Mouse (Mus musculus) cerebellum, adult 18-20 months (tissue): ENCODE measurements around the gene Rrp8.

ENCODE experiments used
- DNase-seq, 2 experiments: peaks; one replicate each; pipeline ENCODE4 v3.0.0; 2021

Gene Rrp8

GRCm38 (mm10) chr7:105736911-105737521 is at the start of gene Rrp8:
Rrp8 (minus strand) TSS chr7:105737385.
- peak; percentile 36 to 54 for DNase-seq

DNA sequence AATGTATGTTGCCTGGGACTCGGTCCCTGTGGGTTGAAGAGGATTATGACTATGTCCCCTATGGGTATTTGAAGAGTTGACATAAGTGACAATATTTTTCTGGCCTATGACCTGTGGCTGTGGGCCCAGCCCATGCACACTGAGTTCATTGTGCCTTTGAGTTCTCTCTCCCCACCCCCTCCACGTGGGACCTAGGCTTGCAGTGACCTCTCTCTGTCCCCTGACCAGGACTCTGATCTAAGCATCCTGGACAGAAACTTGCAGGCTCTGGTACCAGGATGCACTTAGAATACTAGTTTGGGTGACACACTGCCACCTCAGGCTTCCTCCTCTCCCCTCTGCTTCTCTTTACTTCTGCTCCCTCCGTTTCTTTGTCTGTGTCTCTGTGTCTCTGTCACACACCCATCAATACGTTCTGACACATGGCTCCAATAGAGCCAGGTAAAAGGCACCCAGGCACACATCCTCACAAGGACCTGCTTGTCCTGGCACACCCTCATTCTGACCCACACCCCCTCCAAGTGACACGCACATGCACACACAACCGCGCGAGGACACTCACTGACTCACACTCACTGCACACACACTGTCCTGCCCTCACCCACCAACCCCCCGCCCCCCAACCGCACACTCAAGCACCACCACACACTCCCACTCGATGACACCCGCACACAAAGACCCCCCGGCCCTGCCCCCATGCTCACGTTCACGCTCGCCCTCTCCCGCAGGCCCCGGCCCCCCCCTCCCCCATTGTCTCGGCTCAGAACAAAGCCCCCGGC is 49.5 kb upstream of the Rrp8 start:
- DNase-seq = no peak

GRCm38 (mm10) chr7:105784556-105784955 is 47.4 kb upstream of the Rrp8 start:
- no peak for DNase-seq

GRCm38 (mm10) chr7:105783861-105784260 is 46.7 kb upstream of the Rrp8 start:
- no peak for DNase-seq

DNA sequence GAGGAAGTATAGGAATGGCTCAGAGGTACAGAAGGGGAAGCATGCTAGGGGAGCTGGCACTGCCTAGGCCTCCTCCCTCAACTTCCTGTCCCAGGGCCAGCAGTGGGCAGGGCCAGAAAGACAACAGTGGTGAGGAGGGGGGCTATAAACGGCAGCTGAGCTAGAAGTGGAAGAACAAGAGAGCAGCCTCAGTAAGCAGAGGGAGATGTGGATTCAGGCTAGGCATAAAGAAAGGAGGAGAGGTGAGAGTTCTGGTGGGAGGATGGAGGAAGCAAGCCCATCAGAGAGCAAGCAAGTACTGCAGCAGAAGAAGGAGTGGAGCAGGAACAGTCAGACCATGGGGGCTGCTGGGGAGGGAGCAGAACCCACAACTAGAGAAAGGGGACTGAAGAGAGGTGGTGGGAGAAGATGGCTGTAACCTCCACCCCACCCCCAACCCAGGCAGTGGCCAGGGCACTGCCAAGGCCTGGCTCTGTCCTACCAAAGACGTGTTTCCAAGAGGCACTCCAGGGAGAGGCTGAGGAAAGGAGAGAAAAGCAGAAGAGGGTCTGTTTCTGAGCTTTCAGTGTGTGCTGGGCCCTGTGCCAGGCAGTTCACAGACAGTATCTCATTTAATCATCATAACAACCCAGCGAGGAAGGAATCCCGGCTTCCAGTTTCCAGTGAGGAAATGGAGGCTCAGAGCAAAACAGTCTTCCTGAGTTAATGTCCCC is 41.5 kb upstream of the Rrp8 start:
- no peak for DNase-seq

GRCm38 (mm10) chr7:105777797-105778552 is 40.8 kb upstream of the Rrp8 start:
- DNase-seq = no peak

- no peak for DNase-seq
Observed at GRCm38 (mm10) chr7:105777316-105777715, 40.1 kb upstream of the Rrp8 start.

DNA sequence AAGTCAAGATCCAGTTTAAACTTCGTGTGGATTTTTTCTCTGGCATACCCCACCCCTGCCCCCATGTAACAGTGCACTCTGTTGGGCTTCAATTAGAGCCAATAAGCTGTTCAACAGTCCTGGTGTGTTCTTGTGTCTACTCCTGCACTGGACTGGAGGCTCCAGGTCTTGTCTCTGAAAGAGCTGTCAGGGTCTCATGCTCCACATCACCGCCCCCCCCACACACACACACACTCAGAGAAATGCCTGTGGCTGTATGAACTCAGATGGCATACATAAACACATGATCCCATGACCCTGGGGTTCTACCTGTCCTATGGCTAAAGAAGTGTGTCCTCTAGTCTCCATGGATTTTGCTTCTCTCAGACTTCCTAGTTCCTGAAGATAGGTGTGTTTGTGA is 38.8 kb upstream of the Rrp8 start:
- no peak for DNase-seq

DNA sequence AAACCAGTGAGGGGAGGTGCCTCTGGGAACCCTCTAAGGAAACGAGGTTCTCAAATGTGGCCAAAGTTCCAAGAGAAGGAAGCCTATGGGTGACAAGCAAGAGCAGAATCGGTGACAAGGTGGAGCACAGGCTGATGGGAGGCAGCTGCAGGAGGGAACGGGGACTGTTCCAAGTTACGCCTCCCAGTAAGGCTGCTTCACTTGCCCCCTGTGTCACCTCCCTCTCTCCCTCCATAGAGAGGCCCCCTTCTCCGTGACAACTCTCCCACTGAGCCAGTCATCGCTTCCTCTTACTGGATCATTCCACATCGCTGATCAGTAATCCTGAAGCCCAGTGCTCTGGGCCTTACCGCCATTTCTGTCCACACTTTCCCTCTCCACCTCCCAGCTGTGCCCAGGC is 37.5 kb upstream of the Rrp8 start:
- DNase-seq = no peak

DNA sequence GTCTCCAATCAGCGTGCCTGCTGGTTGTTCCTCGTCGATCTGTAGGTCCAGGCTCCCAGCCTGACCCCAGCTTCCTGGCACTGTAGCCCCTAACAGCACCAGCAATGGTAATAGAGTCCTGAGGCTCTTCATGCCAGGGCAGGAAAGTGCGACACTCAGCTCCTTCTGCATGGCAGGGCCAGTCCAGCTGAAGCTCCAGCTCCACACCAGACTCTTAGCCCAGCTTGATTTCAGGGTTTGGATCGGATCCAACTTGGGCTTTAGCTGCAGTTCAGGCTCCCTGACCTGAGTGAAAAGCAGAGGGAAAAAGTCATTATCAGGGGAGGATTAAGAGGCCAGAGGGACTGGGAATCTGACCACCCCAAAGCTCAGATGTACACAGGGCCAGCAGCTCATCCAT is 35.9 kb upstream of the Rrp8 start:
- DNase-seq = no peak

- DNase-seq = no peak
Observed at GRCm38 (mm10) chr7:105772331-105772730, 35.1 kb upstream of the Rrp8 start.

DNA sequence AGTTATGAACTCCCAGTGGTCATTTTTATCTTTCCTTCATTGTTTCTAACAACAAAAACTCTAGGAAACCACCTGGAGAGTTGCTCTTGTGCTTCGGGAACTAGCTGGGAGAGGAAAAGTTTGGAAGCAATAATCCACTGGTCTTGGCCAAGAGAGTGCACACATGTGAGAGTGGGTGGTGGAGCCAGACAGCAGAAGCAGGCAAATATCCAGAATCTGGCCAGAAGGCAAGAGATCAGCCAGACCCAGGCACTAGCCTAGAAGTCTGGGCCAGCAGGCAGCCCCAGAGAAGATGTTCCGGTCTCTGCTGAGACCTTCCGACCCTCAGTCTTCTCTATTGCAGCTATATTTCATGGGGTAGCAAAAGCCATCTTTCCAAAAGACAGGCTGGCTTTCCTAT is 32.8 kb upstream of the Rrp8 start:
- DNase-seq = no peak

- DNase-seq = no peak
Observed at GRCm38 (mm10) chr7:105767729-105768165, 30.6 kb upstream of the Rrp8 start.

DNA sequence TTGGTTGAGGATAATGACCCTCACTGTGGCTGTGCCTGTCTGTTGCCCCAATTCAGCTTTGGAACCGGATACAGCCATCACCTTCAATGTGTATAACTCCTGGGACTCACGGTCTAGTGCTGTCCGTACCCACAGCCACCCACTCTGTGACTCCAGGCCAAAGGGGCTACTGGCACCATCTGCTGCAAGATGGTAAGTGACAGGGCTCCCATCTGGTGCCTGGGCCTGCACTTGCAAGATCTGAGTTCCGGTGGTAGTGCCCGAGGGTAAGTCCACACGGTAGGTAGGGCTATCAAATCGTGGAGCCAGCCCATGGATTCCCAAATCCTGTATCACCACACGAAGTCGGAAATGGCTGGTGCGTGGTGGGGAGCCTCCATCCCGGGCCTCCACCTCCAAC is 27.1 kb upstream of the Rrp8 start:
- DNase-seq = no peak

- no peak for DNase-seq
Observed at GRCm38 (mm10) chr7:105762517-105763270, 25.5 kb upstream of the Rrp8 start.

- no peak for DNase-seq
Observed at GRCm38 (mm10) chr7:105761813-105762484, 24.8 kb upstream of the Rrp8 start.

DNA sequence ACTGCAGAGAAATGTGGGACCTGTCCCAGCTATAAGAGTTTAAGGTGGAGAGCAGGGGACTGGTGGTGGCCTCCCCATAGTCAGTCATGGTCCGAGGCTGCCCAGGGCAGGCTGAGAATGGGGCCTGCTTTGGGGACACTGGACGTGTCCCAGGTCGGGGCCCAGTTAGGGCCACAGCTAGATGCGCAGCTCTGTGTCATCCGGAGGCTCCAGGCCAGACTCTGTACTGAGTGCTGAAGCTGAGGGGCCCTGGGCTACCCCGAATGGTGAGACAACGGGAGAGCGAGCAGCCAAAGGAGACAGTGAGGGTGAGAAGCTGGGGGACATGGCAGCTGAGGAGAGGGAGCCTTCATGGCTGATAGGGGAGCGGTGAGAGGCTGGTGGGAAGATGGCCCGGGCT is 16.1 kb upstream of the Rrp8 start:
- no peak for DNase-seq

DNA sequence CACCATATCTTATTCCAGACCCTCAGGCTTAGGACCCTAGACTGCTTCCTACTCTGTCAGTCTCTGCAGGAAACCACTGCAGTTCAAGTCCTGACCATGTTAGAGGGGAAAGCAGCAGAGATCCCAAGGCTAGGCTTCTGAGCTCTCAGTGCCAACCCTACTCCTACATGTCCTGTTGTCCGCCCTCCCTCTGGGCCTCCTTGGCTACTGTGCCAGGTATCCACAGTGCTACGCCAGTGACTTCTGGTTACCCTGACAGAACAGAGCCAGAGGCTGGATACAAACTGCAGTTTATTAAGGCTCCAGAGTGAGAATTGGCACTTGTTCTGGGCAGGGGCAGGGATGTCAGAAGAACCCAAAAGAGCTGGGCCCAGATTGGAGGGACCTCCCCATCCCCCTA is 15.5 kb upstream of the Rrp8 start:
- peak; percentile 53 to 67 for DNase-seq

GRCm38 (mm10) chr7:105751491-105752433 is 14.6 kb upstream of the Rrp8 start, which contains the start of gene Tpp1:
Tpp1 (minus strand) TSS chr7:105752235.
- DNase-seq = peak; percentile 90 to 96

- DNase-seq = no peak
Observed at GRCm38 (mm10) chr7:105747776-105748175, 10.6 kb upstream of the Rrp8 start.
